Mouse (Mus musculus) erythroblast, embryonic 14.5 days (primary cell): ENCODE data around the gene Egr2. TPM values are rescaled to one million over a fixed set of nuclear protein-coding genes. Genes with fewer than 3 reads are reported as not detected.
A peak's percentile ranks its signal among the peaks of the same experiment; 100 is the strongest.

Experiments
- H3K27me3 ChIP-seq: 2 replicates; pipeline ENCODE4 v1.6.1; 2012; ENCODE audit warnings: inconsistent platforms; ENCODE audit not compliant: control insufficient read depth
- H3K36me3 ChIP-seq: 2 replicates; pipeline ENCODE4 v1.6.1; 2012; ENCODE audit warnings: mild to moderate bottlenecking, inconsistent platforms; ENCODE audit not compliant: control insufficient read depth
- H3K4me1 ChIP-seq: 2 replicates; pipeline ENCODE4 v1.6.1; 2012; ENCODE audit warnings: inconsistent platforms; ENCODE audit not compliant: control insufficient read depth
- H3K4me3 ChIP-seq: replicated peaks from 2 replicates; pipeline ENCODE3; 2012; ENCODE audit warnings: moderate library complexity, mild to moderate bottlenecking, inconsistent platforms
- H3K9me3 ChIP-seq: 2 replicates; pipeline ENCODE4 v1.6.1; 2012; ENCODE audit warnings: low read length, inconsistent platforms, mixed read lengths; ENCODE audit not compliant: control insufficient read depth
- GATA1 ChIP-seq: IDR thresholded peaks from 2 replicates; pipeline ENCODE4 v1.6.1; 2012; ENCODE audit warnings: low read length, inconsistent platforms, mixed read lengths
- TAL1 ChIP-seq: IDR thresholded peaks from 3 replicates; pipeline ENCODE4 v1.6.1; 2012; ENCODE audit warnings: low read length, inconsistent platforms, mixed read lengths
- polyA plus RNA-seq: library from polyadenylated mRNA; stranded (reverse); fragments of >175 nt; gene quantifications from 2 replicates; pipeline ENCODE4 v1.2.3, GENCODE M21; 2012

Egr2 gene
- 0.12 TPM in 1 of 2 replicates, not detected in the other for polyA plus RNA-seq

- Histone ChIP-seq H3K9me3 (peaks cover 4% of the 10 kb centered on the region; the same call in 1 of the 2 replicates), H3K4me1 (peaks cover 21% of the 10 kb centered on the region), H3K36me3 (no peaks in the 10 kb centered on the region), H3K27me3 (peaks cover 90% of the 10 kb centered on the region), H3K4me3 (peak within 1 kb of the TSS; percentile 65)
- TF ChIP-seq TAL1 (no peak), GATA1 (no peak)
These were observed at the start of gene Egr2 for GRCm38 (mm10) chr10:67535256-67535655. TSS of gene Egr2 (plus strand) at chr10:67535475.

GRCm38 (mm10) chr10:67487496-67487895 is 47.8 kb upstream of the Egr2 start:
- Histone ChIP-seq H3K4me1 (no peaks in the 10 kb centered on the region), H3K9me3 (peaks cover 14% of the 10 kb centered on the region), H3K4me3 (no peak overlapping the region), H3K36me3 (no peaks in the 10 kb centered on the region), H3K27me3 (no peaks in the 10 kb centered on the region)
- TF ChIP-seq TAL1 = no peak
- TF ChIP-seq GATA1 = no peak

- peaks cover 11% of the 10 kb centered on the region for H3K9me3 ChIP-seq
- TF ChIP-seq GATA1 (no peak), TAL1 (no peak)
- H3K4me3 ChIP-seq = no peak overlapping the region
- no peaks in the 10 kb centered on the region for H3K27me3 ChIP-seq
- H3K36me3 ChIP-seq = no peaks in the 10 kb centered on the region
- H3K4me1 ChIP-seq = no peaks in the 10 kb centered on the region
These were observed 45.4 kb upstream of the Egr2 start for GRCm38 (mm10) chr10:67489836-67490235.

- Histone ChIP-seq H3K27me3 (no peaks in the 10 kb centered on the region), H3K9me3 (peaks cover 7% of the 10 kb centered on the region), H3K4me1 (no peaks in the 10 kb centered on the region), H3K4me3 (no peak overlapping the region), H3K36me3 (no peaks in the 10 kb centered on the region)
- TF ChIP-seq TAL1 = no peak
- TF ChIP-seq GATA1 = no peak
These were observed 44.6 kb upstream of the Egr2 start for GRCm38 (mm10) chr10:67490632-67491031.

GRCm38 (mm10) chr10:67492161-67492571 is 43.1 kb upstream of the Egr2 start:
- TF ChIP-seq GATA1 (no peak), TAL1 (no peak)
- Histone ChIP-seq H3K27me3 (no peaks in the 10 kb centered on the region), H3K9me3 (no peaks in the 10 kb centered on the region), H3K4me3 (no peak overlapping the region), H3K36me3 (no peaks in the 10 kb centered on the region), H3K4me1 (no peaks in the 10 kb centered on the region)

GRCm38 (mm10) chr10:67493556-67493955 is 41.7 kb upstream of the Egr2 start:
- TF ChIP-seq GATA1 = no peak
- TF ChIP-seq TAL1 = no peak

GRCm38 (mm10) chr10:67497144-67497892 is 38.0 kb upstream of the Egr2 start:
- H3K4me1 ChIP-seq = no peaks in the 10 kb centered on the region
- H3K9me3 ChIP-seq = no peaks in the 10 kb centered on the region
- H3K4me3 ChIP-seq = no peak overlapping the region
- TF ChIP-seq GATA1 (no peak), TAL1 (no peak)
- H3K27me3 ChIP-seq = no peaks in the 10 kb centered on the region
- H3K36me3 ChIP-seq = no peaks in the 10 kb centered on the region

More at GRCm38 (mm10) chr10:67493556-67493955, 41.7 kb upstream of the Egr2 start:
- Histone ChIP-seq H3K4me3 (no peak overlapping the region), H3K36me3 (no peaks in the 10 kb centered on the region), H3K27me3 (no peaks in the 10 kb centered on the region), H3K9me3 (no peaks in the 10 kb centered on the region), H3K4me1 (no peaks in the 10 kb centered on the region)

- H3K9me3 ChIP-seq = no peaks in the 10 kb centered on the region
- no peak for TF ChIP-seq GATA1
- TF ChIP-seq TAL1 = no peak
- no peak overlapping the region for H3K4me3 ChIP-seq
- no peaks in the 10 kb centered on the region for H3K36me3 ChIP-seq
- H3K4me1 ChIP-seq = no peaks in the 10 kb centered on the region
- H3K27me3 ChIP-seq = no peaks in the 10 kb centered on the region
These were observed 37.3 kb upstream of the Egr2 start for GRCm38 (mm10) chr10:67497951-67498350.

- Histone ChIP-seq H3K4me1 (no peaks in the 10 kb centered on the region), H3K9me3 (no peaks in the 10 kb centered on the region), H3K27me3 (no peaks in the 10 kb centered on the region), H3K36me3 (no peaks in the 10 kb centered on the region), H3K4me3 (no peak overlapping the region)
- TF ChIP-seq TAL1 (no peak), GATA1 (no peak)
These were observed 31.8 kb upstream of the Egr2 start for GRCm38 (mm10) chr10:67503320-67503995.
